Mouse (Mus musculus): Measurements from ENCODE around the gene Exog. TPM values are rescaled to one million over a fixed set of nuclear protein-coding genes. Genes with fewer than 3 reads are reported as not detected.
A peak's percentile ranks its signal among the peaks of the same experiment; 100 is the strongest.

Gene Exog
- 24.8 and 27.9 TPM in 2 replicates for polyA plus RNA-seq (2015; fragmentation: Nextera tagmentation; extraction: Ambion mirVana)

DNA sequence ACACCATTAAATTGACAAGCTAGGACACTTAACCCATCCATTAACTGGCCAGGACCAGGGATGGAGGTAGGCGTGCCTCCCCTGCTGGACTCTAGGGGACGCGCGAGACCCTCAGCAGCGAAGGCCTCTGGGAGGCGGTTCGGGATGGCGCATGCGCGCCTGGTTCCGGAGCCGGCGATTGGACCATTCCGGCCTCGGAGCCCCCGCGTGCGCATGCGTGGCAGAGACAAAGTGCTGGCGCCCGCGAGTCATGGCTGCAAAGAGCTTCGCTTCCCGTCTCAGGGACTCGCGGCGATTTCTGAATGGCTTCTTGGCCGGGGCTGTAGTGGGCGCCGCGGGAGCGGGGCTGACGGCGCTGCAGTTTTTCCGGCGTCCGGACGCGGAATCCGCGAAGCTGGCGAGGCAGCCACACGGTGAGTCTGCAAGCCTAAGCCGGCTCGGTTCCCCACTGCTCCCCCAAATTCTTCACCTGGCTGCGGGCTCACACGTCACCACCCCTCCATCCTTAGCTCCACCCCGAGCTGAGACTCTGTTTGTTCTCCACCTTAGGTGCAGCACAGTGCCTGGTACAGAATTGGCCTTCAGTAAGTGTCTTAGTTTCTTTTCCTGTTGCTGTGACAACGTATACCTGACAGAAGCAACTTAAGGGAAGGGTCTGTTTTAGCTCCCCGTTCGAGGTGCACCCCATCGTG is at the start of gene Exog:
TSS of gene Exog (plus strand) at position 206 of the 692 bp plus-strand sequence.
- peak; percentile 94 for ATAC-seq (ENCODE audit: low FRiP score, low TSS enrichment)
- Histone ChIP-seq H3K4me1 (ENCODE audit: insufficient read depth, low read length) (peaks cover 8% of the 10 kb centered on the region), H3K4me3 (ENCODE audit: low read length) (peak within 1 kb of the TSS; percentile 84), H3K36me3 (ENCODE audit: insufficient read depth, low read length) (peaks cover 24% of the 10 kb centered on the region), H3K27ac (ENCODE audit: low read length) (peak within 1 kb of the TSS; percentile 63), H3K4me2 (replicated peaks; ENCODE audit: low read depth, low read length) (peak within 1 kb of the TSS; percentile 55), H3K9me3 (ENCODE audit: low read length) (no peaks in the 10 kb centered on the region), H3K9ac (replicated peaks; ENCODE audit: low read length) (peak within 1 kb of the TSS; percentile 87), H3K27me3 (ENCODE audit: insufficient read depth, low read length) (no peaks in the 10 kb centered on the region)
- 0% methylated on average over 52 of the region's 52 CpGs for WGBS

DNA sequence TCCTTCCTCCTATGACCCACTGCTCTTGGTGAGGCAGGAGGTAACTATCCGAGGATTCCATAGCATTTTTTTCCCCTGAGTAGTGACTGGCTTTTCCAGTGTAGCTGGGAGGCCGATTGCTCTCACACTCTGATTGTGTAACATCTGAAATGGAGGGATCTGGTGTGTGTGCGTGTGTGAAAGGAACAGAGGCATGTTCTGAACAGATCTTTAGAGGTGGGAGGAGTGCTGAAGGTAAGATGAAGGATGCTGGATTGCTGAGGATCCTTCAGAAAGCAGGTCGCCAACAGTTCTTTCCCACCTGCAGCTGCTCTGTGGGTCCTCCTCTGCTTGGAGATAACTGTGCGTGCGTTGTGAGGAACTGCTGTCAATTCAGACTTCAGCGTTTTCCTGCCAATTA is 43.4 kb upstream of the Exog start:
- Histone ChIP-seq H3K4me2 (replicated peaks; ENCODE audit: low read depth, low read length) (peak overlapping the region; percentile 96), H3K36me3 (ENCODE audit: insufficient read depth, low read length) (no peaks in the 10 kb centered on the region), H3K27ac (ENCODE audit: low read length) (no peak overlapping the region; the same call in 1 of the 2 replicates), H3K4me1 (ENCODE audit: insufficient read depth, low read length) (peaks cover 25% of the 10 kb centered on the region), H3K4me3 (ENCODE audit: low read length) (peak overlapping the region; percentile 88), H3K9ac (replicated peaks; ENCODE audit: low read length) (peak overlapping the region; percentile 58), H3K9me3 (ENCODE audit: low read length) (no peaks in the 10 kb centered on the region), H3K27me3 (ENCODE audit: insufficient read depth, low read length) (no peaks in the 10 kb centered on the region)
- ATAC-seq (ENCODE audit: low FRiP score, low TSS enrichment): no peak; the same call in 1 of the 2 replicates
- WGBS: 2% methylated on average over 7 of the region's 7 CpGs

- 0% methylated on average over 21 of the region's 32 CpGs for WGBS
- H3K9me3 ChIP-seq (ENCODE audit: low read length): no peaks in the 10 kb centered on the region
- H3K9ac ChIP-seq (replicated peaks; ENCODE audit: low read length): peak within 1 kb of the TSS; percentile 100
- H3K4me1 ChIP-seq (ENCODE audit: insufficient read depth, low read length): peaks cover 25% of the 10 kb centered on the region
- H3K4me2 ChIP-seq (replicated peaks; ENCODE audit: low read depth, low read length): peak within 1 kb of the TSS; percentile 96
- no peaks in the 10 kb centered on the region for H3K36me3 ChIP-seq (ENCODE audit: insufficient read depth, low read length)
- no peaks in the 10 kb centered on the region for H3K27me3 ChIP-seq (ENCODE audit: insufficient read depth, low read length)
- peak; percentile 97 for ATAC-seq (ENCODE audit: low FRiP score, low TSS enrichment)
- H3K27ac ChIP-seq (ENCODE audit: low read length): peak within 1 kb of the TSS; percentile 97
- H3K4me3 ChIP-seq (ENCODE audit: low read length): peak within 1 kb of the TSS; percentile 88
Measured at GRCm38 (mm10) chr9:119401801-119402214, 42.9 kb upstream of the Exog start, which contains the start of gene Acvr2b. Acvr2b (plus strand) TSS chr9:119402118.

DNA sequence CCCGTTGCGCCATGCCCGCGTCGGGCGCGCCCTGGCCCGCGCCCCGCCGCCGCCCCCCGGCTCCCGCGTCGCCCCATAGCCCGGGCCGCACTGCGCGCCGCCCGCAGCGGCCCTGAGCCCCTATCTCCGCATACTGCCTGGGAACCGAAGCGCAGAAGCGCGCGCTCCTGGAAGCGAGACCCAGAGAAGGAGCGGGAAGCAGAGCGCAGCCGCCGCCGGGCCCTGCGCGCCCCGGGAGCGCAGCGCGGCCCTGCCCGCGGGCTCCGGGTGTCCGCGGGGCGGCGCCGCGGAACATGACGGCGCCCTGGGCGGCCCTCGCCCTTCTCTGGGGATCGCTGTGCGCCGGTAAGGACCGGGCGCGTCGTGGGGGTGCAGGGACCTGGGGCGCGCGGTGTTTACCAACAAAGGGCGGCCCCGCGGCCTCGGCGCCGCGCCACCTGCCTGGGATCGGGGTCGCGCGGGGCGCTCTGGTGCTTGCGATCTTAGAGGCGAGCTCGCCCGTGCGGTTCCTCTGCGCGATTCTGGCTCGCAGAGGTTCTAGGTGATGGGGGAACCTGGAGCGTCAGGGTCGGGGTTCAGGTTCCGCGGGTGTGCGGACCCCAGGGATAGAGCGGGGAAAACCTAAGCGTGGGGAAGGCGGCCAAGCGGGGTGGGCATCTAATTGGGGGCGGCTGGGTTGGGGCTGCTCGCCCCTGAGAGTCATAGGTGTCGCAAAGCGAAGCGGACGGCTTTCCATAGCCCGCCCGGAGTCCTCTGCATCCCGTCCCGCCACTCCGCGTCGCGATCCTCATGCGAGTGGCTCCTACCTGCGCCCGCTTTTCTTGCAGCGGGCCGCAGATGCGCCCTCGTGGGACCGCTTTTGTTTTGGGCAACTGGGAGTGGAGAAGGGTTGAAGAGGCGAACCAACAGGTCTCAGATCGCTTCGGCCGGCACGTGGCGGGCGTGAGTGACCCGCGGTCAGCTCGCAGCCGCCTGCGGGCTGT is 42.2 kb upstream of the Exog start:
- H3K4me3 ChIP-seq (ENCODE audit: low read length): peak overlapping the region; percentile 88

GRCm38 (mm10) chr9:119403236-119403641 is 41.5 kb upstream of the Exog start:
- Histone ChIP-seq H3K27ac (ENCODE audit: low read length) (peak overlapping the region; percentile 97), H3K27me3 (ENCODE audit: insufficient read depth, low read length) (no peaks in the 10 kb centered on the region), H3K9ac (replicated peaks; ENCODE audit: low read length) (peak overlapping the region; percentile 100), H3K4me2 (replicated peaks; ENCODE audit: low read depth, low read length) (peak overlapping the region; percentile 96), H3K4me3 (ENCODE audit: low read length) (peak overlapping the region; percentile 88), H3K36me3 (ENCODE audit: insufficient read depth, low read length) (no peaks in the 10 kb centered on the region; the same call in 1 of the 2 replicates), H3K4me1 (ENCODE audit: insufficient read depth, low read length) (peaks cover 38% of the 10 kb centered on the region), H3K9me3 (ENCODE audit: low read length) (no peaks in the 10 kb centered on the region)
- 0% methylated on average over 26 of the region's 26 CpGs for WGBS
- ATAC-seq (ENCODE audit: low FRiP score, low TSS enrichment): peak; percentile 18; the same call in 1 of the 2 replicates

More for the DNA sequence above, 42.2 kb upstream of the Exog start:
- H3K4me1 ChIP-seq (ENCODE audit: insufficient read depth, low read length): peaks cover 31% of the 10 kb centered on the region
- peak overlapping the region; percentile 100 for H3K9ac ChIP-seq (replicated peaks; ENCODE audit: low read length)
- H3K9me3 ChIP-seq (ENCODE audit: low read length): no peaks in the 10 kb centered on the region
- ATAC-seq (ENCODE audit: low FRiP score, low TSS enrichment): peak; percentile 78; the same call in 1 of the 2 replicates
- peak overlapping the region; percentile 97 for H3K27ac ChIP-seq (ENCODE audit: low read length)
- H3K36me3 ChIP-seq (ENCODE audit: insufficient read depth, low read length): no peaks in the 10 kb centered on the region; the same call in 1 of the 2 replicates
- WGBS: under 1% methylated on average over 110 of the region's 127 CpGs
- H3K4me2 ChIP-seq (replicated peaks; ENCODE audit: low read depth, low read length): peak overlapping the region; percentile 96
- H3K27me3 ChIP-seq (ENCODE audit: insufficient read depth, low read length): no peaks in the 10 kb centered on the region

- H3K9ac ChIP-seq (replicated peaks; ENCODE audit: low read length): peak overlapping the region; percentile 100; the same call in 1 of the 2 replicates
- no peak overlapping the region for H3K27ac ChIP-seq (ENCODE audit: low read length)
- peaks cover 47% of the 10 kb centered on the region for H3K4me1 ChIP-seq (ENCODE audit: insufficient read depth, low read length)
- ATAC-seq (ENCODE audit: low FRiP score, low TSS enrichment): no peak
- H3K27me3 ChIP-seq (ENCODE audit: insufficient read depth, low read length): no peaks in the 10 kb centered on the region
- no peaks in the 10 kb centered on the region; the same call in 1 of the 2 replicates for H3K36me3 ChIP-seq (ENCODE audit: insufficient read depth, low read length)
- no peaks in the 10 kb centered on the region for H3K9me3 ChIP-seq (ENCODE audit: low read length)
- WGBS: 57% methylated on average over 5 of the region's 5 CpGs
- H3K4me2 ChIP-seq (replicated peaks; ENCODE audit: low read depth, low read length): peak overlapping the region; percentile 96
- H3K4me3 ChIP-seq (ENCODE audit: low read length): peak overlapping the region; percentile 88
Measured at GRCm38 (mm10) chr9:119404090-119404489, 40.7 kb upstream of the Exog start.

- H3K4me1 ChIP-seq (ENCODE audit: insufficient read depth, low read length): peaks cover 56% of the 10 kb centered on the region
- H3K36me3 ChIP-seq (ENCODE audit: insufficient read depth, low read length): peaks cover 10% of the 10 kb centered on the region
- peak overlapping the region; percentile 74 for H3K27ac ChIP-seq (ENCODE audit: low read length)
- 0 out of 2 replicates have a peak overlapping the region, but pooled peaks have one; percentile 13 for H3K4me3 ChIP-seq (ENCODE audit: low read length)
- ATAC-seq (ENCODE audit: low FRiP score, low TSS enrichment): peak; percentile 66
- peak overlapping the region; percentile 7; the same call in 1 of the 2 replicates for H3K9ac ChIP-seq (replicated peaks; ENCODE audit: low read length)
- H3K9me3 ChIP-seq (ENCODE audit: low read length): peaks cover 16% of the 10 kb centered on the region
- peak overlapping the region; percentile 42 for H3K4me2 ChIP-seq (replicated peaks; ENCODE audit: low read depth, low read length)
- no peaks in the 10 kb centered on the region for H3K27me3 ChIP-seq (ENCODE audit: insufficient read depth, low read length)
- 33% methylated on average over 15 of the region's 15 CpGs for WGBS
Measured at GRCm38 (mm10) chr9:119407884-119408283, 36.9 kb upstream of the Exog start.

DNA sequence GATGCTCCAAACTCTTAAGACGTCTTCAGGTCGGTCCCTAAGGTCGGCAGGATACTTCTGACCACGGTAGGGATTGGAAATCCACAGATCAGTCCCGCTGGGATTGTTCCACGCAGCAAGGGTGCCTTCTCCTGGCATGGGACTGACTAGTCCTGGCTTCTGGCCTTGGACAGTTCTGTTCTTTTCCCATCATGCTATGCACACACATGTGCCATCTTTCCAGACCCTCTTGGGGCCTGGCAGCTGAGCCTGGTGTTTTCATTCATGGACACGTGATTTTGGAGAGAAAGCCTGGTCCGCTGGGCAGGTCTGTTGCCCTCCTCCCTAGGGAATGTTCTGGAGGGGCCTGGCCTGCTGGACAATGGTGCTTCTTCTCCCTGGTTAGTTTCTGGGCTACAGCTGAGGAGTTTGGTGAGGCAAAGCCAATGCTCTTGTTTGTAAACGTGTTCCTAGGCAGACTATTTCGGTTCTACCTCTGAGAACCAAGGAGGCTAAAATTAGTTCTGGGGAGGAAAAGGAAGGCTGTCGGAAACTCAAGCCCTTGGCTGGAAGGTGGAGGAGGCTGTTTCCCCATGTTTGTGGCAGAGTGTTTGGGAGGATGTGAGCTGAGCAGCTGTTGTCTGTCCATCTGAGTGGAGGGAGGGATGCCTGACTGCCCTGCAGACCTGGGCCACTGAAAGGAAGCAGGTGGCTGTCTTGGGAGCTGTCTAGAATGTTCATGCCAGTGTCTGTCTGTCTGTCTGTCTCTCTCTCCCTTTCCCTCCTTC is 35.7 kb upstream of the Exog start:
- Histone ChIP-seq H3K4me3 (ENCODE audit: low read length) (no peak overlapping the region), H3K27ac (ENCODE audit: low read length) (peak overlapping the region; percentile 62), H3K27me3 (ENCODE audit: insufficient read depth, low read length) (no peaks in the 10 kb centered on the region), H3K9me3 (ENCODE audit: low read length) (peaks cover 22% of the 10 kb centered on the region), H3K4me1 (ENCODE audit: insufficient read depth, low read length) (peaks cover 48% of the 10 kb centered on the region), H3K9ac (replicated peaks; ENCODE audit: low read length) (peak overlapping the region; percentile 1; the same call in 1 of the 2 replicates), H3K4me2 (replicated peaks; ENCODE audit: low read depth, low read length) (no peak overlapping the region), H3K36me3 (ENCODE audit: insufficient read depth, low read length) (peaks cover 18% of the 10 kb centered on the region)
- WGBS: 54% methylated on average over 11 of the region's 11 CpGs
- ATAC-seq (ENCODE audit: low FRiP score, low TSS enrichment): peak; percentile 71

- Histone ChIP-seq H3K4me2 (replicated peaks; ENCODE audit: low read depth, low read length) (no peak overlapping the region), H3K4me3 (ENCODE audit: low read length) (no peak overlapping the region), H3K27me3 (ENCODE audit: insufficient read depth, low read length) (no peaks in the 10 kb centered on the region), H3K9me3 (ENCODE audit: low read length) (peaks cover 22% of the 10 kb centered on the region), H3K36me3 (ENCODE audit: insufficient read depth, low read length) (peaks cover 18% of the 10 kb centered on the region), H3K27ac (ENCODE audit: low read length) (peak overlapping the region; percentile 62), H3K9ac (replicated peaks; ENCODE audit: low read length) (no peak overlapping the region), H3K4me1 (ENCODE audit: insufficient read depth, low read length) (peaks cover 43% of the 10 kb centered on the region)
- 26% methylated on average over 5 of the region's 5 CpGs for WGBS
- no peak for ATAC-seq (ENCODE audit: low FRiP score, low TSS enrichment)
Measured at GRCm38 (mm10) chr9:119409864-119410263, 34.9 kb upstream of the Exog start.
